Mouse (Mus musculus) limb, embryonic 12.5 days (tissue): ENCODE data around the gene Dennd6b. TPM values are rescaled to one million over a fixed set of nuclear protein-coding genes. Genes with fewer than 3 reads are reported as not detected.
A peak's percentile ranks its signal among the peaks of the same experiment; 100 is the strongest.

Experiments used
- ATAC-seq: fragments of 200-750 bp; cut with Nextera tagmentation; 2 replicates; pipeline ENCODE4 v1.8.0; 2017; ENCODE audit warnings: low read depth, moderate TSS enrichment; ENCODE audit not compliant: insufficient number of reproducible peaks, insufficient read depth, low FRiP score, low TSS enrichment
- H3K27ac ChIP-seq: fragments of 300-500 bp; sonication (generic); 2 replicates; pipeline ENCODE4 v1.5.1; 2016; ENCODE audit warnings: mild to moderate bottlenecking, moderate library complexity
- H3K27me3 ChIP-seq: fragments of 300-500 bp; sonication (generic); 2 replicates; pipeline ENCODE4 v1.6.1; 2016; ENCODE audit warnings: mild to moderate bottlenecking, moderate library complexity
- H3K36me3 ChIP-seq: fragments of 300-500 bp; sonication (generic); 2 replicates; pipeline ENCODE4 v1.6.1; 2016; ENCODE audit warnings: mild to moderate bottlenecking, moderate library complexity
- H3K4me1 ChIP-seq: fragments of 300-500 bp; sonication (generic); replicated peaks from 2 replicates; pipeline ENCODE4 v1.6.1; 2016
- H3K4me2 ChIP-seq: fragments of 300-500 bp; sonication (generic); 2 replicates; pipeline ENCODE4 v1.6.1; 2016; ENCODE audit warnings: mild to moderate bottlenecking, moderate library complexity
- H3K4me3 ChIP-seq: fragments of 300-500 bp; sonication (generic); replicated peaks from 2 replicates; pipeline ENCODE4 v1.5.1; 2016; ENCODE audit warnings: mild to moderate bottlenecking
- H3K9ac ChIP-seq: fragments of 300-500 bp; sonication (generic); replicated peaks from 2 replicates; pipeline ENCODE4 v1.6.1; 2016; ENCODE audit warnings: mild to moderate bottlenecking, moderate library complexity
- H3K9me3 ChIP-seq: fragments of 300-500 bp; sonication (generic); 2 replicates; pipeline ENCODE4 v1.6.1; 2016; ENCODE audit warnings: mild to moderate bottlenecking, moderate library complexity
- WGBS: fragments of 180-500 bp; shearing (Covaris S2); methylation state at CpG from one replicate; pipeline ENCODE4 v1.1.7; 2016; 5-methylcytosine and 5-hydroxymethylcytosine counted together
- polyA plus RNA-seq: library from polyadenylated mRNA; unstranded; fragments of >200 nt; fragmentation: Nextera tagmentation; extraction: Ambion mirVana; gene quantifications from 2 replicates; pipeline ENCODE4 v1.2.1, GENCODE M21; 2016

The Dennd6b gene
- polyA plus RNA-seq, 1 experiment from 2014 or later = 30.1 TPM

- Histone ChIP-seq H3K27ac (no peak overlapping the region), H3K4me3 (no peak overlapping the region)
- ATAC-seq = no peak
Measured at GRCm38 (mm10) chr15:89152312-89152711, 44.0 kb downstream of the Dennd6b start.

DNA sequence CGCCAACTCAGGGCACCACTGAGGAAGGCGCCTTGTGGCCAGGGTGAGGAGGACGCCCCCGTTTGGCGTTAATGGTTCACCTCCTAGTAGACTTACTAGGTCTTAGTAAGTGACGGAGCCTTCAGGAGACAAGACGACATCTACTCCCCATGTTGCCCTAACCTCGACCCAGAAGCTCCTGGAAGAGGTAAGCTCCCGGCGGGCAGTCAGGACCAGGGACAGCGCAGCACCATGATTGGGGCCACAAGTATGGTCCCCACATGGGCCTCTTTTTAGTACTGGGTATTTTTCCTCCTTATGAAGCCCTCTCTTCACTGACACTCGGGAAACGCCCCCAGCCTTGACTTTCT, 46.3 kb downstream of the Dennd6b start:
- Histone ChIP-seq H3K4me1 (peaks cover 41% of the 10 kb centered on the region), H3K4me2 (peak overlapping the region; percentile 98), H3K9ac (no peak overlapping the region), H3K27me3 (peaks cover 47% of the 10 kb centered on the region), H3K27ac (no peak overlapping the region), H3K36me3 (peaks cover 17% of the 10 kb centered on the region), H3K9me3 (no peaks in the 10 kb centered on the region), H3K4me3 (peak overlapping the region; percentile 71)
- 2% methylated on average over 13 of the region's 13 CpGs for WGBS
- no peak for ATAC-seq

More at GRCm38 (mm10) chr15:89152312-89152711, 44.0 kb downstream of the Dennd6b start:
- H3K36me3 ChIP-seq = peaks cover 40% of the 10 kb centered on the region
- peaks cover 26% of the 10 kb centered on the region for H3K27me3 ChIP-seq
- H3K9ac ChIP-seq = no peak overlapping the region
- no peaks in the 10 kb centered on the region for H3K9me3 ChIP-seq
- no peak overlapping the region for H3K4me2 ChIP-seq
- H3K4me1 ChIP-seq = peaks cover 27% of the 10 kb centered on the region

GRCm38 (mm10) chr15:89149271-89150040, 46.8 kb downstream of the Dennd6b start, which contains the start of gene Mapk11:
Gene Mapk11 (minus strand): TSS chr15:89149628.
- Histone ChIP-seq H3K4me3 (peak within 1 kb of the TSS; percentile 71), H3K4me1 (peaks cover 41% of the 10 kb centered on the region), H3K9me3 (no peaks in the 10 kb centered on the region), H3K4me2 (peak within 1 kb of the TSS; percentile 98), H3K9ac (peak within 1 kb of the TSS; percentile 72), H3K27me3 (peaks cover 50% of the 10 kb centered on the region), H3K27ac (peak within 1 kb of the TSS; percentile 67), H3K36me3 (peaks cover 11% of the 10 kb centered on the region)
- ATAC-seq = peak; percentile 43; the same call in 1 of the 2 replicates
- WGBS = under 1% methylated on average over 53 of the region's 61 CpGs

DNA sequence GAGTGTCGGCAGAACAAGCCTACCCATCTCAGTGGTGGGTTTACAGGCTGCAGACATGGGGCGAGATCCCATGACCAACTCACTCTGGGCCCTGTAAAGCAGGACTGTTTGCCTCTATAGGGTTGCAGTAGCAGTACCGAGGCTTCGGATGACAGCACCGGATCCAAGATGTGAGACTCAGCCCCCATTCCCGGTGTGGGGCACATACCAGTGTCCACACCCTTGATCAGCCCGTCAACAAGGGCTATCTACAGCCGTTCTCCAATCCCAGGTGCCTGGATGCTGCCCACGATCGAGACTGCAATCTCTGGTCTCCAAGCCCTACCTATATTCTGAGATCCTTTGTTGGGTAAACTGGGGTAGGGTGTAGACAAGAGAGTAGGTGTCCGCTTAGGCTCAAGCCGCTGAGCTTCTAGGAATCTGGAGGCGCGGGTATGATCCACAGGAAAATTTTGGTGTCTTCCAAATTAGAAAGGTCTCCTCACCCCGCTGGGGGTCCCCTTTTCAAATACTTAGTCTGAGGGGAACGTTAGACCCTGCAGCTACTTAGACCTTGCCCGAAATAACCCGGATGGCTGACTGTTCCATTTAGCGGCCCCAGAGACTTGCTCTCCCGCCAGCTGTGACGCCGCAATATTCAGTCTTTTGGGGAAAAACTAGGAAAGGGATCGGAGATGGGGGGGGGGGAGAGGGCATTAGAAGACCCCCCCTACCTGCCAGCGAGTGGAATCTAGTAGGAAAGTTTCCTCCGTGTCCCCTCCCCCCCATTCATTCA, 47.6 kb downstream of the Dennd6b start:
- Histone ChIP-seq H3K27ac (no peak overlapping the region), H3K4me3 (peak overlapping the region; percentile 71), H3K9me3 (no peaks in the 10 kb centered on the region), H3K4me1 (peaks cover 41% of the 10 kb centered on the region), H3K9ac (peak overlapping the region; percentile 72), H3K36me3 (peaks cover 3% of the 10 kb centered on the region; the same call in 1 of the 2 replicates), H3K4me2 (peak overlapping the region; percentile 98), H3K27me3 (peaks cover 54% of the 10 kb centered on the region)
- ATAC-seq = no peak
- WGBS = 6% methylated on average over 25 of the region's 25 CpGs

GRCm38 (mm10) chr15:89147895-89148294, 48.4 kb downstream of the Dennd6b start:
- peak overlapping the region; percentile 98 for H3K4me2 ChIP-seq
- no peaks in the 10 kb centered on the region; the same call in 1 of the 2 replicates for H3K36me3 ChIP-seq
- peaks cover 55% of the 10 kb centered on the region for H3K27me3 ChIP-seq
- H3K9ac ChIP-seq = no peak overlapping the region
- no peak overlapping the region for H3K4me3 ChIP-seq
- H3K27ac ChIP-seq = no peak overlapping the region
- no peaks in the 10 kb centered on the region for H3K9me3 ChIP-seq
- no peak for ATAC-seq
- 53% methylated on average over 4 of the region's 4 CpGs for WGBS
- peaks cover 41% of the 10 kb centered on the region for H3K4me1 ChIP-seq

DNA sequence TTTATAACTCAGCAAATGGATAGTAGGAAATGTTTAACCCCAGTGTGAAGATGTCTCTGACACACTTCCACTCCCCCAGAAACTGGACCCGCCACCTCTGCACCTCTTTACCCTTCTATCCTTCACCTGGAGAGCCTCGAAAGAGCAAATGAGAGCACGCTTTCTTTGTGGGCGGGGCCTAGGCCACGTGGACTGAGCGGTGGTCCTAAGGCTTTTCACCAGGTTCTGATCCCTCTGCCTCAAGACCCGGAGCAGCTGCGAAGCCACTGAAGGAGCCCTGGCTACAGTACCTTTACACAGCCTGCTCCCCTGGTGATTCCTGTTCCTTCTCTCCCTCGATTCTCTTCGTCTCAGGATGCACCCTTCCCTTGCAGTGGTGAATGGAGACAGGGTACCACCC, 48.8 kb downstream of the Dennd6b start:
- Histone ChIP-seq H3K4me2 (peak overlapping the region; percentile 98), H3K4me1 (peaks cover 41% of the 10 kb centered on the region), H3K9me3 (no peaks in the 10 kb centered on the region), H3K27ac (no peak overlapping the region), H3K4me3 (no peak overlapping the region), H3K27me3 (peaks cover 55% of the 10 kb centered on the region), H3K36me3 (no peaks in the 10 kb centered on the region; the same call in 1 of the 2 replicates), H3K9ac (no peak overlapping the region)
- 23% methylated on average over 10 of the region's 10 CpGs for WGBS
- no peak for ATAC-seq

DNA sequence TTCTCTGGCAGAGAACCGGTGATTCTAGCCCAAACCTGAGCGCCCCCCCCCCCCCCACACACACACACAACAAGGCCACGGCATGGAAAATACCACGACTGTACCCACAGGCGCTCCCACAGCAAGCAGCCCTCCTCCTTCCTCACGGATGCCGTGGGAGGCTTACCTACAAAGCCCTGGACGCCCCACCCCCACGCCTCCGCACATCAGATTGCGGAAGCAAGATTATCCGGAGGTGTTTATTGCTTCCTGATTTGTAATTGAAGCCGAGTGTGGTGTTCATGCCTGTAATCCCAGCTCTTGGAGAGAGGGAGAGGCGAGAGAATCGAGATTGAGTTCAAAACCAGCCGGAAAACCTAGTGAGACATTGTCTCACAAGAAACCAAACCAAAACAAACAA, 49.3 kb downstream of the Dennd6b start:
- Histone ChIP-seq H3K4me1 (peaks cover 41% of the 10 kb centered on the region), H3K9ac (no peak overlapping the region; the same call in 1 of the 2 replicates), H3K9me3 (no peaks in the 10 kb centered on the region), H3K27me3 (peaks cover 55% of the 10 kb centered on the region), H3K27ac (no peak overlapping the region), H3K4me2 (peak overlapping the region; percentile 98), H3K4me3 (peak overlapping the region; percentile 34), H3K36me3 (no peaks in the 10 kb centered on the region; the same call in 1 of the 2 replicates)
- no peak for ATAC-seq
- WGBS = 4% methylated on average over 15 of the region's 16 CpGs

DNA sequence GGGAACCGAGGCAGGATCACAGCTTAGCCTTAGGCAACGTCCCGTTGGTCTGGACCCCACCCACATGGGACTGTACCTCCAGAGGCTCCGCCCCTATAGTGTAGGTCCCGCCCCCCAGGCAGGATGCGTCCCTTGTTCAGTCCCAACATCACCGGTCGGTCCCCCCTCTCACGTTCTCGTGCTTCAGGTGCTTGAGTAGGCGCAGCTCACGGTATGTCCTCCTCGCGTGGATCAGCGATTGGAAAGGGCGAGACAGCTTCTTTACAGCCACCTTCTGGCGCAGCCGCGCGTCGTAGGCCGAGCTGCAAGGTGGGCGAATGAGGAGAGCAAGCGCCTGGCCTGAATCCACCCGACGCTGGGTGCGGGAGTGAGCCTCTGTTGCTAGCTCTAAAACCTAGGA, 49.8 kb downstream of the Dennd6b start:
- peak; percentile 38; the same call in 1 of the 2 replicates for ATAC-seq
- no peak overlapping the region for H3K27ac ChIP-seq
- peak overlapping the region; percentile 34 for H3K4me3 ChIP-seq
- peaks cover 58% of the 10 kb centered on the region for H3K27me3 ChIP-seq
- H3K9me3 ChIP-seq = no peaks in the 10 kb centered on the region
- H3K9ac ChIP-seq = no peak overlapping the region; the same call in 1 of the 2 replicates
- no peaks in the 10 kb centered on the region; the same call in 1 of the 2 replicates for H3K36me3 ChIP-seq
- peaks cover 44% of the 10 kb centered on the region for H3K4me1 ChIP-seq
- under 1% methylated on average over 27 of the region's 27 CpGs for WGBS
- H3K4me2 ChIP-seq = peak overlapping the region; percentile 98

DNA sequence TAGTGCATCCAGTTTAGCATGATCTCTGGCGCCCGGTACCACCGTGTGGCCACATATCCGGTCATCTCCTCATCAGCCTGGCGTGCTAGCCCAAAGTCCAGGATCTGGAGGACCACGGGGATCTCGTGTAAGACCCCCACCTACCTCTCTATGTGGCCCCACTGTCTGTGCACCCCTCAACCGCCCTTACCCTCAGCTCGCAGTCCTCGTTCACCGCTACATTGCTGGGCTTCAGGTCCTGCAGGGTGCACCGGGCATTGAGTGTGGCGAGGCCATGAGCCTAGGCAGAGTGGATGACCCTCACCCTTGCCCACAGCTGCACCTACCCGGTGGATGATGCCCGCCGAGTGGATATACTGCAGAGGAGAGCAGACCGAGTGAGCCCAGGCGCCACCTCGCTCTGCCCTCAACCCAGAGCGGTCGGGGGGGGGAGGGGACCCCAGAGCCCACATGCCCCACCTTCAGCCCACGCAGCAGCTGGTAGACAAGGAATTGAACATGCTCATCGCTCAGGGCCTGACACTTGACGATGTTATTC, 50.4 kb downstream of the Dennd6b start:
- H3K27me3 ChIP-seq = peaks cover 65% of the 10 kb centered on the region
- H3K4me1 ChIP-seq = peaks cover 50% of the 10 kb centered on the region
- no peaks in the 10 kb centered on the region for H3K9me3 ChIP-seq
- WGBS = 71% methylated on average over 24 of the region's 24 CpGs
- H3K9ac ChIP-seq = no peak overlapping the region
- H3K4me2 ChIP-seq = peak overlapping the region; percentile 98; the same call in 1 of the 2 replicates
- no peak for ATAC-seq
- no peaks in the 10 kb centered on the region; the same call in 1 of the 2 replicates for H3K36me3 ChIP-seq
- H3K4me3 ChIP-seq = 0 out of 2 replicates have a peak overlapping the region, but pooled peaks have one; percentile 34
- no peak overlapping the region for H3K27ac ChIP-seq

GRCm38 (mm10) chr15:89144965-89145364, 51.3 kb downstream of the Dennd6b start:
- no peak overlapping the region for H3K4me3 ChIP-seq
- H3K9me3 ChIP-seq = no peaks in the 10 kb centered on the region
- WGBS = 90% methylated on average over 11 of the region's 11 CpGs
- peaks cover 73% of the 10 kb centered on the region for H3K27me3 ChIP-seq
- no peaks in the 10 kb centered on the region; the same call in 1 of the 2 replicates for H3K36me3 ChIP-seq
- no peak overlapping the region for H3K4me2 ChIP-seq
- peaks cover 54% of the 10 kb centered on the region for H3K4me1 ChIP-seq
- no peak overlapping the region for H3K9ac ChIP-seq
- no peak overlapping the region for H3K27ac ChIP-seq
- ATAC-seq = no peak

DNA sequence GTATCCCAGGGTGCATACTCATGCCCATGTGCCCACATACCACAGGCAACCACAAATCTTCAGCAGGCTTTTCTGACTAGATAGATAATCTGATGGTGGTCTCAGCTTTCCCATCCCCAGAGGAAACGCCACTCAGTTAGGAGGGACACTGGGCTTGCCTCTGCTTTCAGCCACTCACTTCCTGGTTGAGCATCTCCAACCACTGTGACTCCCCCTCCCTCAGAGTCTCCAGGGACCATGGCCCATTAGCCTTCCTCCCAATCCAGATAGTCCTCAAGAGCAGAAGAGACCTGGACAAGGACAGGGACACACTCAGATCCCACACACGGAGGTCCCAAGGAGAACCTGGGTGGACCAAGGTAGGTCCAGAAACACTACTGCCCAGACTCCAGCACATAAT, 53.2 kb downstream of the Dennd6b start:
- WGBS = 75% methylated on average over 2 of the region's 2 CpGs
- peaks cover 73% of the 10 kb centered on the region for H3K27me3 ChIP-seq
- H3K4me1 ChIP-seq = peaks cover 46% of the 10 kb centered on the region

More for the DNA sequence above, 53.2 kb downstream of the Dennd6b start:
- no peaks in the 10 kb centered on the region for H3K9me3 ChIP-seq
- no peak overlapping the region for H3K4me2 ChIP-seq
- no peak overlapping the region for H3K27ac ChIP-seq
- H3K36me3 ChIP-seq = no peaks in the 10 kb centered on the region; the same call in 1 of the 2 replicates
- H3K4me3 ChIP-seq = no peak overlapping the region
- ATAC-seq = no peak
- no peak overlapping the region for H3K9ac ChIP-seq
